Mouse (Mus musculus): Measurements from ENCODE around the gene Foxf2.
A peak's percentile ranks its signal among the peaks of the same experiment; 100 is the strongest.

Gene Foxf2

GRCm38 (mm10) chr13:31614724-31615465 is 10.7 kb upstream of the Foxf2 start:
- Histone ChIP-seq H3K9me3 (ENCODE audit: low read length) (no peaks in the 10 kb centered on the region), H3K27me3 (ENCODE audit: insufficient read depth, low read length) (peaks cover 76% of the 10 kb centered on the region), H3K4me1 (replicated peaks; ENCODE audit: low read depth, low read length) (peaks cover 37% of the 10 kb centered on the region), H3K4me3 (replicated peaks; ENCODE audit: low read length) (peak overlapping the region; percentile 37; the same call in 1 of the 2 replicates), H3K36me3 (ENCODE audit: insufficient read depth, low read length) (no peaks in the 10 kb centered on the region)
- TF ChIP-seq CTCF (conservative IDR thresholded peaks at IDR 0.05; ENCODE audit: low read length) (no peak), NANOG (IDR thresholded peaks at IDR 0.05; ENCODE audit: borderline replicate concordance, low read length) (no peak), POU5F1 (IDR thresholded peaks at IDR 0.05; ENCODE audit: borderline replicate concordance, low read length) (no peak)

GRCm38 (mm10) chr13:31615561-31616165 is 10.0 kb upstream of the Foxf2 start:
- no peak for TF ChIP-seq NANOG (IDR thresholded peaks at IDR 0.05; ENCODE audit: borderline replicate concordance, low read length)
- TF ChIP-seq CTCF (conservative IDR thresholded peaks at IDR 0.05; ENCODE audit: low read length): no peak
- no peak for TF ChIP-seq POU5F1 (IDR thresholded peaks at IDR 0.05; ENCODE audit: borderline replicate concordance, low read length)
- H3K9me3 ChIP-seq (ENCODE audit: low read length): no peaks in the 10 kb centered on the region

DNA sequence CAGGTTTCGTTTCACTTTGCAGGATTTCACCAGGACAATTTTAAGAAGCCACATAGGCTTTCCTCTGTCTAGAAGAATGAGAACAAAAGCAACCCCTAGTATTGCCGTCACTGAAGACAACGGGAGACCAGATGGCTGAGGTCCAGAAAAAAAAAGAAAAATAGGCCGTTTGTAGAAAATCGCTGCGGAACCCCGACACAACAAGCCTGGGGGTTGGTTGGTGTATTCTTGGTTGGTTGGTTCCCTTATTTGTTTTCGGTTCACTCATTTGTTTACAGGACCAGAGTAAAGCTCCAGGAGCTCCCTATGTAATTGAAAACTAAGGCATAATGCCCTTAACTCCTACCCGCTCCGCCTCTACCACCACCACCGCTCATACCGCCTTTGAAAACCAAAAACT is 7.6 kb upstream of the Foxf2 start:
- peaks cover 94% of the 10 kb centered on the region for H3K27me3 ChIP-seq (ENCODE audit: insufficient read depth, low read length)
- no peak for TF ChIP-seq NANOG (IDR thresholded peaks at IDR 0.05; ENCODE audit: borderline replicate concordance, low read length)
- no peak for TF ChIP-seq CTCF (conservative IDR thresholded peaks at IDR 0.05; ENCODE audit: low read length)
- TF ChIP-seq POU5F1 (IDR thresholded peaks at IDR 0.05; ENCODE audit: borderline replicate concordance, low read length): no peak
- no peaks in the 10 kb centered on the region for H3K9me3 ChIP-seq (ENCODE audit: low read length)
- H3K36me3 ChIP-seq (ENCODE audit: insufficient read depth, low read length): no peaks in the 10 kb centered on the region
- peaks cover 48% of the 10 kb centered on the region for H3K4me1 ChIP-seq (replicated peaks; ENCODE audit: low read depth, low read length)
- no peak overlapping the region for H3K4me3 ChIP-seq (replicated peaks; ENCODE audit: low read length)

More at GRCm38 (mm10) chr13:31615561-31616165, 10.0 kb upstream of the Foxf2 start:
- Histone ChIP-seq H3K4me3 (replicated peaks; ENCODE audit: low read length) (no peak overlapping the region), H3K4me1 (replicated peaks; ENCODE audit: low read depth, low read length) (peaks cover 44% of the 10 kb centered on the region), H3K36me3 (ENCODE audit: insufficient read depth, low read length) (no peaks in the 10 kb centered on the region), H3K27me3 (ENCODE audit: insufficient read depth, low read length) (peaks cover 84% of the 10 kb centered on the region)

GRCm38 (mm10) chr13:31618416-31618815 is 7.2 kb upstream of the Foxf2 start:
- Histone ChIP-seq H3K4me1 (replicated peaks; ENCODE audit: low read depth, low read length) (peaks cover 48% of the 10 kb centered on the region), H3K9me3 (ENCODE audit: low read length) (no peaks in the 10 kb centered on the region), H3K36me3 (ENCODE audit: insufficient read depth, low read length) (no peaks in the 10 kb centered on the region), H3K4me3 (replicated peaks; ENCODE audit: low read length) (no peak overlapping the region), H3K27me3 (ENCODE audit: insufficient read depth, low read length) (peaks cover 94% of the 10 kb centered on the region)
- TF ChIP-seq NANOG (IDR thresholded peaks at IDR 0.05; ENCODE audit: borderline replicate concordance, low read length): no peak
- no peak for TF ChIP-seq POU5F1 (IDR thresholded peaks at IDR 0.05; ENCODE audit: borderline replicate concordance, low read length)
- TF ChIP-seq CTCF (conservative IDR thresholded peaks at IDR 0.05; ENCODE audit: low read length): peak; percentile 79

DNA sequence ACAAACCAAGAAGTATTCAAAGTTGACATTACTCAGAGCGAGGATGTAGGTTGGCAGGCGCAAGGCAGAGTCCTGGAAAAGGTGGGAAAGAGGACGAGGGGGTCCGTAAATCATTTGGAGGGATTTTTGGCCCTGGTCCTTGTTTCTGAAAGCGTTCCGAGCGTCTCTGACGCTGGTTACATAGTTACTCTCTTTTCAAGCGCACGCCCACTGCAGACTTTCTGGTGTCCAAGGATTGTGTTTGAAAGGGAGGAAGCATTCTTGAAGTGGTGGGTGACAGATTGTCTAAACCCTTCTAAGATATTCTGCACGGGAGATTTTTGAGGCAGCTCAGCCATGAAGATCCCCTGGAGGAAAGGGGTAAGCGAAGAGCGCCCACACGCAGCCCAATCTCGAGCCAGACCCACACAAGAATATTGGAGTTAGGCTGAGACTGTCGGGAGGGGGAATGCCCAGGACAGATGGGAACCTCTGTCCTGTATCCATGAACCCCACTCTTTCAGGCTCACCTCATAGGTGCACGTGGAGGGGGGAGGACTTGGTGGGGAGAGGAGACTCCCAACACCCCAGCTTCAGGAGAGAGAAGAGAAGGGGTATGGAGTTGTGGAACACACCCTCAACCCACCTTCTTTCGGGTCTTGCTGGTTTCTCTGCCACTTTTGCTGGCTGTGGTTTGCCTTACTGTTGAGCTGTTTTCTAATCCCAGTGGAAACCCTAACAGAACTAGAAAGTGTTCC is 6.5 kb upstream of the Foxf2 start:
- TF ChIP-seq CTCF (conservative IDR thresholded peaks at IDR 0.05; ENCODE audit: low read length) (no peak), NANOG (IDR thresholded peaks at IDR 0.05; ENCODE audit: borderline replicate concordance, low read length) (no peak), POU5F1 (IDR thresholded peaks at IDR 0.05; ENCODE audit: borderline replicate concordance, low read length) (no peak)
- Histone ChIP-seq H3K4me1 (replicated peaks; ENCODE audit: low read depth, low read length) (peaks cover 52% of the 10 kb centered on the region), H3K9me3 (ENCODE audit: low read length) (no peaks in the 10 kb centered on the region), H3K4me3 (replicated peaks; ENCODE audit: low read length) (no peak overlapping the region), H3K27me3 (ENCODE audit: insufficient read depth, low read length) (peaks cover 94% of the 10 kb centered on the region), H3K36me3 (ENCODE audit: insufficient read depth, low read length) (no peaks in the 10 kb centered on the region)

DNA sequence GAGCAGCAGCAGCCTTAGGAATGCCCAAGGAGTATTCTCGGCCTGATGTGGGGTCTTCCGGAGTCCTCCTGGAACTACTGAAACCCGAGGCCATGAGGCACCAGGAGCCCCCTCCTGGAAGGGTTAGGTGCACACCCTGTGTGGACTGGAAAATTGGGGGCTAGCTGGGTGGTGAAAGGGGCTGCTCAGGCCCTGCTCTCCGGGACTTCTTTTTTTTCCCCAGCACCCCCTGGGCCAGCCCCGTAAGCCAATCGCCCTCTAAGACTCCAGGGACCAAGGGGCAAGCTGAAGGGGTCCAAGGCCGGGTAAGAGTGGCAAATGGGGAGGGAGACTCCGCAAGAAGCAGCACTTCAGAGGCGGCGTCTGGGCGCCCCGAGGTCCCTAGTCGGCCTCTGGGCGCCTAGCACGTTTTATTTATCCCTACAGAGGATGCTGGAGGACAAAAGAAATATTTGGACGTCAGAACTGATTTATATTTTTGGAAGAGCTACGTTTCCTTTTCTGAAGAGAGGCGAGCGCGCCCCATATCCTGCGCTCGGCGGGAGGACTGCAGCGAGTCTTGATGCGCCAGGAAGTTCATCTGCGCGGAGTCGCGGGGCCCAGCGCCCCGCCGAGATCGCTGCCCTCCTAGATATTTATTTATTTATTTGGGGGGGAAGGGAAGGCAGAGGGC is 5.7 kb upstream of the Foxf2 start:
- Histone ChIP-seq H3K27me3 (ENCODE audit: insufficient read depth, low read length) (peaks cover 94% of the 10 kb centered on the region), H3K4me1 (replicated peaks; ENCODE audit: low read depth, low read length) (peaks cover 56% of the 10 kb centered on the region), H3K36me3 (ENCODE audit: insufficient read depth, low read length) (no peaks in the 10 kb centered on the region), H3K9me3 (ENCODE audit: low read length) (no peaks in the 10 kb centered on the region), H3K4me3 (replicated peaks; ENCODE audit: low read length) (peak overlapping the region; percentile 68)
- TF ChIP-seq CTCF (conservative IDR thresholded peaks at IDR 0.05; ENCODE audit: low read length): no peak
- no peak for TF ChIP-seq POU5F1 (IDR thresholded peaks at IDR 0.05; ENCODE audit: borderline replicate concordance, low read length)
- no peak for TF ChIP-seq NANOG (IDR thresholded peaks at IDR 0.05; ENCODE audit: borderline replicate concordance, low read length)

DNA sequence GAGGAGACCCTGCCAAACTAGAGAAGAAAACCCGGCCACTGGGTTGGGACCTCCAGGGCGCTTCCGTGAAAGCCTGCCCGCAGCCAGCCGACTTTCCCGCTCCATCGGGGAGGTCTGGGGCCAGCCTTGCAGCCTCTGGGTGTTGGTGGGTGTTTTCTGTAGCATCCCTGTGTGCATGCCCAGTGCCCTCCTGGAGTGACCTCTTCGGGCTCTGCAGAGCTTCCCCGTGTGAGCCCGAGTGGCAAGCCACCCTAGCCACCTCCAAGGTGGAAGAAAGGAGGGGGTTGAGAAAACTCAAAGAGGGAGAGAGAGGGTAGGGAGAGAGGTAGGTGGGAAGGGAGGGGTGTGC is 5.1 kb upstream of the Foxf2 start:
- peaks cover 94% of the 10 kb centered on the region for H3K27me3 ChIP-seq (ENCODE audit: insufficient read depth, low read length)
- no peaks in the 10 kb centered on the region for H3K36me3 ChIP-seq (ENCODE audit: insufficient read depth, low read length)
- H3K4me3 ChIP-seq (replicated peaks; ENCODE audit: low read length): peak overlapping the region; percentile 68
- no peak for TF ChIP-seq NANOG (IDR thresholded peaks at IDR 0.05; ENCODE audit: borderline replicate concordance, low read length)
- no peak for TF ChIP-seq CTCF (conservative IDR thresholded peaks at IDR 0.05; ENCODE audit: low read length)
- TF ChIP-seq POU5F1 (IDR thresholded peaks at IDR 0.05; ENCODE audit: borderline replicate concordance, low read length): no peak
- no peaks in the 10 kb centered on the region for H3K9me3 ChIP-seq (ENCODE audit: low read length)
- peaks cover 55% of the 10 kb centered on the region for H3K4me1 ChIP-seq (replicated peaks; ENCODE audit: low read depth, low read length)

DNA sequence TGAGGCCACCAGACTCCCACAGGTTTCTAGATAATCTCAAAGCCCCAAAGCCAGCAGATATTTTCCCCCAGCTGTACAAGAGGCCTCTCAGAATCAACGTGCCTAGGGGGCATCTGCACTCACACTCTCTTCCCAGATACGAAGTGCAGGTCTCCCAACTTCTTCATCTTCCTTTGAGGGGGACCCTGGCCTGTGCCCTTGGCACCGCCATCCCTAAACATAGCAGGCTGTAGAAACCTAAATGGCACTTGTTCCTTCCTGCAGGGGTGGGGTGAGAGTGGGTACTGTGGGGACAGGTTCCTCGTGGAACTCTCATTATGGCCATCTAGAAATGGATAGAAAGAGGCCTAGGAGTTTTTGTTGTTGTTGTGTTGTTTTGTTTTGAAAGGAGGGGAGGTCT is 4.7 kb upstream of the Foxf2 start:
- TF ChIP-seq CTCF (conservative IDR thresholded peaks at IDR 0.05; ENCODE audit: low read length) (no peak), POU5F1 (IDR thresholded peaks at IDR 0.05; ENCODE audit: borderline replicate concordance, low read length) (no peak), NANOG (IDR thresholded peaks at IDR 0.05; ENCODE audit: borderline replicate concordance, low read length) (no peak)
- Histone ChIP-seq H3K4me1 (replicated peaks; ENCODE audit: low read depth, low read length) (peaks cover 50% of the 10 kb centered on the region), H3K27me3 (ENCODE audit: insufficient read depth, low read length) (peaks cover 91% of the 10 kb centered on the region), H3K36me3 (ENCODE audit: insufficient read depth, low read length) (no peaks in the 10 kb centered on the region), H3K9me3 (ENCODE audit: low read length) (no peaks in the 10 kb centered on the region), H3K4me3 (replicated peaks; ENCODE audit: low read length) (no peak overlapping the region)
